In genomic region chr6:142508663-142509062, GRCm38 (mm10) we compare ENCODE assay signal across 13 mouse cellular contexts. TPM values are rescaled to one million over a fixed set of nuclear protein-coding genes. Genes with fewer than 3 reads are reported as not detected.
DNase-seq lines count a peak whose midpoint lies in the region; ATAC-seq lines count a peak whose summit lies in the region.
"Had no signal": no experiment of that assay in that cellular context is flagged by ENCODE, and none has a peak within 500 bp of the region (broad histone marks: within the 10 kb centered on the region; RNA-seq: fewer than 3 reads in every experiment).

No protein-coding gene starts in this region.

- intact Hi-C loops in heart, postnatal 25 days (cut with DNase I) = loop anchor here (5.0 kb wide), 1 partner anchor 161 kb away; the partner anchor contains the start of gene Pyroxd1
- intact Hi-C loops in left cerebral cortex, postnatal 14 days (cut with DNase I) = loop anchor here (5.0 kb wide), 1 partner anchor 121 kb away; the partner anchor contains the start of genes Golt1b and Recql

- peaks cover 14 to 29% of the 10 kb centered on the region in 2 experiments for H3K4me1 ChIP-seq in heart, embryonic 14.5 days (ENCODE audit: control insufficient read depth in 2 of 2, insufficient read depth in 2 of 2, low read length in 2 of 2)
- peaks cover 20% of the 10 kb centered on the region for H3K4me1 ChIP-seq in lung, embryonic 15.5 days
- H3K4me1 ChIP-seq in embryonic facial prominence, embryonic 10.5 days = peaks cover 72% of the 10 kb centered on the region

- peak overlapping the region; percentile 75 for H3K4me2 ChIP-seq in heart, embryonic 14.5 days (ENCODE audit: low read length)
- peak overlapping the region; percentile 84; the same call in 1 of the 2 replicates for H3K4me2 ChIP-seq in lung, embryonic 15.5 days

- no peak overlapping the region for H3K4me3 ChIP-seq in heart, embryonic 14.5 days (ENCODE audit: control insufficient read depth in 1 of 2, insufficient read depth in 1 of 2, low read depth in 1 of 2, low read length in 2 of 2)
- H3K4me3 ChIP-seq in lung, embryonic 15.5 days = 0 out of 2 replicates have a peak overlapping the region, but pooled peaks have one; percentile 55
- peak overlapping the region; percentile 67; the same call in 1 of the 2 replicates for H3K4me3 ChIP-seq in embryonic facial prominence, embryonic 10.5 days

- 14% methylated on average over 4 of the region's 4 CpGs for WGBS in heart, embryonic 14.5 days
- 43% methylated on average over 4 of the region's 4 CpGs for WGBS in lung, embryonic 15.5 days
- 11% methylated on average over 4 of the region's 4 CpGs for WGBS in embryonic facial prominence, embryonic 10.5 days

- H3K9me3 ChIP-seq in heart, embryonic 14.5 days (ENCODE audit: control insufficient read depth, low read length) = no peaks in the 10 kb centered on the region
- H3K9me3 ChIP-seq in lung, embryonic 15.5 days = no peaks in the 10 kb centered on the region
- H3K9me3 ChIP-seq in embryonic facial prominence, embryonic 10.5 days = no peaks in the 10 kb centered on the region
- H3K9me3 ChIP-seq: megakaryocyte, embryonic 14.5 days had no signal

- peaks cover 18% of the 10 kb centered on the region for H3K36me3 ChIP-seq in heart, embryonic 14.5 days (ENCODE audit: control insufficient read depth, insufficient read depth, low read length)
- no peaks in the 10 kb centered on the region for H3K36me3 ChIP-seq in lung, embryonic 15.5 days
- H3K36me3 ChIP-seq in embryonic facial prominence, embryonic 10.5 days (replicated peaks) = peaks cover 19% of the 10 kb centered on the region

- ATAC-seq in heart, embryonic 14.5 days (ENCODE audit: insufficient number of reproducible peaks, insufficient read depth, low FRiP score, low read depth) = no peak
- no peak for ATAC-seq in lung, embryonic 15.5 days (ENCODE audit: borderline replicate concordance, extremely low read depth, low FRiP score, low TSS enrichment)

- DNase-seq in heart, postnatal 25 days (ENCODE audit: low spot score) = no peak
- no peak for DNase-seq in lung, postnatal 4 days
- no peak for DNase-seq in embryonic facial prominence, embryonic 10.5 days (ENCODE audit: low spot score)
- DNase-seq in lung, postnatal 36 days = peak; percentile 60
- no peak for DNase-seq in left cerebral cortex, postnatal 14 days (ENCODE audit: low spot score in 2 of 2)
- DNase-seq in urinary bladder, adult 18-20 months (ENCODE audit: low spot score in 2 of 2) = no peak
- DNase-seq: gastrocnemius, postnatal 10 days had no signal

- H3K27me3 ChIP-seq in heart, embryonic 14.5 days (ENCODE audit: control insufficient read depth, insufficient read depth, low read length) = peaks cover 11% of the 10 kb centered on the region; the same call in 1 of the 2 replicates
- no peaks in the 10 kb centered on the region; the same call in 1 of the 2 replicates for H3K27me3 ChIP-seq in lung, embryonic 15.5 days
- H3K27me3 ChIP-seq in embryonic facial prominence, embryonic 10.5 days (replicated peaks; ENCODE audit: low read depth, poor library complexity, severe bottlenecking) = peaks cover 37% of the 10 kb centered on the region

- H3K9ac ChIP-seq in heart, embryonic 14.5 days (ENCODE audit: low read length) = 0 out of 2 replicates have a peak overlapping the region, but pooled peaks have one; percentile 85
- no peak overlapping the region for H3K9ac ChIP-seq in lung, embryonic 15.5 days

- peak overlapping the region; percentile 92 to 97 for H3K27ac ChIP-seq in heart, embryonic 14.5 days (replicated peaks in 1 of 2; ENCODE audit: control insufficient read depth in 1 of 2, insufficient read depth in 1 of 2, low read depth in 2 of 2, low read length in 2 of 2)
- H3K27ac ChIP-seq in lung, embryonic 15.5 days = no peak overlapping the region
- H3K27ac ChIP-seq in embryonic facial prominence, embryonic 10.5 days (replicated peaks) = peak overlapping the region; percentile 84

RNA-seq across cellular contexts. Expression of gene Ldhb, which starts 0.9 kb away (rescaled TPM):
- polyA plus RNA-seq in heart, embryonic 14.5 days (2014; fragmentation: Nextera tagmentation; extraction: Ambion mirVana) = 1,520 and 1,540 TPM in 2 replicates
- total RNA-seq in heart, postnatal 25 days (2021) = 1,000 to 10,000 TPM; 2,652 to 2,667 TPM
- 252 and 254 TPM in 2 replicates for polyA plus RNA-seq in lung, embryonic 15.5 days (2015; fragmentation: Nextera tagmentation; extraction: Ambion mirVana)
- 545 and 577 TPM in 2 replicates for polyA plus RNA-seq in embryonic facial prominence, embryonic 10.5 days (2016; fragmentation: Nextera tagmentation; extraction: Ambion mirVana)
- total RNA-seq in left cerebral cortex, postnatal 14 days (2021) = 100 to 1,000 TPM; 689 to 743 TPM

RNA-seq across cellular contexts. Expression of gene Gys2, which starts 35.8 kb away (rescaled TPM):
- polyA plus RNA-seq in heart, embryonic 14.5 days (2014; fragmentation: Nextera tagmentation; extraction: Ambion mirVana) = not detected in 2 replicates
- under 1 TPM in 1 of 2 experiments, not detected in 1; 0.08 TPM for total RNA-seq in heart, postnatal 25 days (2021)
- 0.10 and 0.36 TPM in 2 replicates for polyA plus RNA-seq in lung, embryonic 15.5 days (2015; fragmentation: Nextera tagmentation; extraction: Ambion mirVana)
- polyA plus RNA-seq in embryonic facial prominence, embryonic 10.5 days (2016; fragmentation: Nextera tagmentation; extraction: Ambion mirVana) = not detected in 2 replicates
- not detected for total RNA-seq in left cerebral cortex, postnatal 14 days (2021)
- total RNA-seq: left cerebral cortex, postnatal 25 days; neutrophil, adult 5-6 weeks had no signal
- polyA plus RNA-seq: embryonic facial prominence, embryonic 11.5 days had no signal

Comparison
In these comparisons a context has a peak if more than half of its experiments do, and no peak if none do; other contexts are left out.
1. H3K4me3 ChIP-seq: peak in lung, embryonic 15.5 days (single experiment) and embryonic facial prominence, embryonic 10.5 days (single experiment); none in heart, embryonic 14.5 days (0 of 2).